Mouse (Mus musculus) heart, postnatal 10 days (tissue): Measurements from ENCODE around the gene Mbnl1. TPM values are rescaled to one million over a fixed set of nuclear protein-coding genes. Genes with fewer than 3 reads are reported as not detected.

Experiments used
- DNase-seq, 2 experiments: peaks; one replicate each; pipeline ENCODE4 v3.0.0; 2021
- intact Hi-C: fragments of 180-260 bp; cut with DNase I; formaldehyde crosslinking; loops from one replicate; pipeline ENCODE4 v1.15.1; 2025
- total RNA-seq, 2 experiments: library from RNA; stranded (reverse); gene quantifications; 2 replicates each; pipeline ENCODE4 v1.2.3; 2021

Mbnl1 gene
- total RNA-seq, 2 experiments from 2014 or later, result 185 to 187 TPM

- DNase-seq, result no peak
- intact Hi-C loops, result loop anchor here (5.0 kb wide), 1 partner anchor 128 kb away; no protein-coding TSS in a partner anchor
These were observed 123.0 kb downstream of the Mbnl1 start for GRCm38 (mm10) chr3:60595606-60596005.

DNA sequence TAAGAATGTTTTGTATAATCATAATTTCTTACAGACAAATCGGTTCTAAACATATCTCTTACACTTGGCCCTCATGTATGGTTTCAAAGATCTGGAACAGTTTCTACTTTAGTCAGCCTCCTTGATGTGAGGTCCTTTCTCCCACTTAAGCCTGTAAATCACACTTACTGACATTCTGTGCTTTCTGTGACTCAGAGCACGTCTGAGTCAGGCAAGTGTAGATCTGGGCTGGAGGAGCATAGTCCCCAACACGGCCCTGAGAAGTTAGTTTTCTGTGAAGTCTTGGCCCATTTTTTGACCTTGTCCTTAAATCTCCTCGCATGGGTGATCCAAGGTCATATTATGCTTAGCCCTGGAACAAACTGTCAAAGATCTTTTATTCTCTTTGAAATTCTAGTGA lies 124.4 kb downstream of the Mbnl1 start:
- intact Hi-C loops, result loop anchor here (5.0 kb wide), 1 partner anchor 130 kb away; no protein-coding TSS in a partner anchor
- DNase-seq, result no peak

DNA sequence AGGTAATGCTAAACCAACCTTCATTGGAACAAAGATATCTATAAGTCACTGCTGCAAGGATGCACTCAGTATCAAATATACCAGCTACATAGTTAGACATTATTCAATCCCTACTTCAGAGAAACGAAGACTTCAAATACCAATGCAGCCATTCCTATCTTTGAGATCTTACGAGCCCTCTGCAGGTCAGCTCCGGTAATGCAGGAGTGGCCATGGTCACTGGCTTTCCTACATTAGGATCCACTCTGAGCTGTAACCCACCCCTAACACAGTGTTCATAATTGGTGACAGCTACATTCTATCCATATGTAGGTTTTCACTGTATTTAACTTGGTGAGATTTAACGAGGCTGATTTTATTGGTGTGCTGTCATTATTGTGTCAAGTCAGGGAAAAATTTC lies 129.1 kb downstream of the Mbnl1 start:
- DNase-seq, result peak; percentile 73 to 81
- intact Hi-C loops, result loop anchor here (5.0 kb wide), 1 partner anchor 99 kb away; no protein-coding TSS in a partner anchor

DNA sequence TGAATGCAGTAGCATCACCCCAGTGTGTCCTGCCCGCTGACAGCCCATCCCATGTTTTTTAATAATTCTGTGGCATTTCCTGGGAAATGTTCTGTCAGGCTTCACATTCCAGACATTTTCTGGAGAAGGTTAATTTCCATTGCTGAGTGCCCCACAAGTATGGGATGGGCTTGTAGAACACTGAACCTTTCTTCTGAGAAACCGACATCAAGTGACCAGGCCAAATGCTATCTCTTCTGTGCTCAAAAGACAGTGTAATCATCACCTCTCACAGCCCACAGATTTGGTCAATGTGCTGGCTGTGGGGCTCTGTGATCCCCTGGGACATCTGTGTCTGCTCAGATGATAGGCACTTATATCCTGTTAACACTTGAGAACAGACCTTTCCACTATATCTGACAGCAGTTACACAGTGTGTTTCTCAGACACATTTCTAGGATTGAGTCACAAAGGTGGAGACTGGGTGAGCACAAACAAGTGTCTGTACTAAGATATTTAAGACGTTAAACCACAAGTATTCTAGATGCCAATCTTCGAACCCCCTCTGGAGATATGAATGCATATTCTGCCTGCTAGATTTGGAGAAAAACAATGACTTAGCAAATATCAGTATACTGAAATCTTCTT lies 130.4 kb downstream of the Mbnl1 start:
- DNase-seq, result no peak
- intact Hi-C loops, result loop anchor here (5.0 kb wide), 1 partner anchor 101 kb away; no protein-coding TSS in a partner anchor

DNA sequence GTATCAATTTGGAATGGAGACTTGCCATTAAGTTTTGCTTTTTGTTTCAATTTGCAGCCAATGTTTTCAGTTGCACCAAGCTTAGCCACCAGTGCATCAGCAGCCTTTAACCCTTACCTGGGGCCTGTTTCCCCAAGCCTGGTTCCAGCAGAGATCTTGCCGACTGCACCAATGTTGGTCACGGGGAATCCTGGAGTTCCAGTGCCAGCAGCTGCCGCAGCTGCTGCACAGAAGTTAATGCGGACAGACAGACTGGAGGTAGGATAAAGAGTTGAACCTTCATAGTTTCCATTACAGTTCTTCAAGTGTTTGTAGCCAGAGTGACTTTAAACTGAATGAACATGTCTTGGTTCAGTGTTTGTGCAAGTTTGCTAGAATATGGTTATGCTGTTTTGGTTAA lies 131.0 kb downstream of the Mbnl1 start:
- intact Hi-C loops, result loop anchor here (5.0 kb wide), 1 partner anchor 101 kb away; no protein-coding TSS in a partner anchor

GRCm38 (mm10) chr3:60604205-60604604 lies 131.6 kb downstream of the Mbnl1 start:
- intact Hi-C loops, result loop anchor here (5.0 kb wide), 1 partner anchor 102 kb away; no protein-coding TSS in a partner anchor
- no peak for DNase-seq

More for the DNA sequence above, 131.0 kb downstream of the Mbnl1 start:
- DNase-seq, result no peak

DNA sequence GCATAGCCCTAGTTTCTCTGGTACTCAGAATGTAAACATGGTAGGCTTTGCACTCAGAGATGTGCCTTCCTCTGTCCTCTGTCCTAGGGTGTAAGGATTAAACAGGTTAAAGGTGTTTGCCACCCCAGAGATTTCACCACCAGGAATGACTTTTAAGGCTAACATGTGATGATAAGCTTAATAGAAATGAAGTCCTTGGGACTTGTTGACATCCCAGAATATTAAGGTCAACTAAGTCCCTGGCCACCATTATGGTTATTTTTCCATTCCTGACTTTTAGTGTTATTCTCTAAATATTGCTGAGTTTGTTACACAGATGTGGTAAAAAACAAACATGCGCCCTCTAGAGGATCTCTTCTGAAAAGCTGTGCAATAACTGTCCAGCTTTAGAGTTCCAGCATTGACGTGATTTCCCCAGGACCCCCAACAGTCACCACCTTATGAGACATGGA lies 136.3 kb downstream of the Mbnl1 start:
- DNase-seq, result peak in 1 of 2 experiments; percentile 60
- intact Hi-C loops, result no loop called here

GRCm38 (mm10) chr3:60611839-60612238 lies 139.2 kb downstream of the Mbnl1 start:
- intact Hi-C loops, result loop anchor here (1.0 to 10.0 kb wide), 2 partner anchors 457 to 741 kb away; no protein-coding TSS in a partner anchor
- peak; percentile 69 to 80 for DNase-seq

DNA sequence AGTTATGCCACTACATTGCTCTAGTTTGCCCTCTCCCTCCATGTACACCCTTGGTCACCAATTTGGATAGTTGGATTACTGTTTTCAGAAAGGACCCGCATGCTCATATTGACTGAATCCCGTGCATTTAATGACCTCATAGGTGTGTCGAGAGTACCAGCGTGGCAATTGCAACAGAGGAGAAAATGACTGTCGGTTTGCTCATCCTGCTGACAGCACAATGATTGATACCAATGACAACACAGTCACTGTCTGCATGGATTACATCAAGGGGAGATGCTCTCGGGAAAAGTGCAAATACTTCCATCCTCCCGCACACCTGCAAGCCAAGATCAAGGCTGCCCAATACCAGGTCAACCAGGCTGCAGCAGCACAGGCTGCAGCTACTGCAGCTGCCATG lies 140.5 kb downstream of the Mbnl1 start:
- DNase-seq, result no peak
- intact Hi-C loops, result loop anchor here (10.0 kb wide), 1 partner anchor 458 kb away; no protein-coding TSS in a partner anchor

DNA sequence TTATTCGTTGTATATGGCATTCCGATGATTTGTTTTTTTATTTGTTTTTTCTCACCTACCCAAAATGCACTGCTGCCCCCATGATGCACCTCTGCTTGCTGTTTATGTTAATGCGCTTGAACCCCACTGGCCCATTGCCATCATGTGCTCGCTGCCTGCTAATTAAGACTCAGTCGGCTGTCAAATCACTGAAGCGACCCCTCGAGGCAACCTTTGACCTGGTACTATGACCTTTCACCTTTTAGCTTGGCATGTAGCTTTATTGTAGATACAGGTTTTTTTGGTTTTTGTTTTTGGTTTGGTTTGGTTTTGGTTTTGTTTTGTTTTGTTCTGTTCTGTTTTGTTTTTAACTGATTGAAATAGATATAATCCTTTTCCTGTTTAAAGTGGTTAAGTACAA lies 141.9 kb downstream of the Mbnl1 start:
- intact Hi-C loops, result loop anchor here (10.0 kb wide), 1 partner anchor 460 kb away; no protein-coding TSS in a partner anchor
- no peak for DNase-seq

DNA sequence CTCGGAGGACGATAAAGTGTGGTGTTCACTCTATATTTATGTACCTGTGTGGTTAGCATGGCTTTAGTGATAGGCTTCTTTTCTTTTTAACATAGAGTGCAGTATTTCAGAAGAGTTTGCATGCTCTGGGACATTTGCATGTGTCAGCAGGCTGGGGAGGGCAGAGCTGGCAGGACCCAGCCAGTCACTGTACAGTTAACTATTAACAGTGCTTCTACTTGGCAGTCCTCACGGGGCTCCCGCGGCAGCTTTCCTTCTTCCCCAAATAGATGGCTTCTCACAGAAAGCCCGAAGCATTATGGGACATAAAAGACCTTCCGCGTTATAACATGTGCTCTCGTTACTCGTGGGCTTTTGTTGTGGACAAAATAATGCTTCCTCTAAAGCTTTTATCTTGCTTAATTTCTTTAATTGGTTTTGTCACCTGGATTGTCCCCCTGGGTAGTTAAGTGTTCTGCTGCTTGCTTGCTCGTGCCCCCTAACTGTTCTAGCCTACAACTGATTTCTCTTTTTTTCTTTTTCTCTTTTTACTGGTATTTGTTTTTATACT lies 142.5 kb downstream of the Mbnl1 start:
- peak; percentile 36 to 47 for DNase-seq

GRCm38 (mm10) chr3:60615615-60616014 lies 143.0 kb downstream of the Mbnl1 start:
- intact Hi-C loops, result loop anchor here (10.0 kb wide), 1 partner anchor 461 kb away; no protein-coding TSS in a partner anchor
- no peak for DNase-seq

More for the DNA sequence above, 142.5 kb downstream of the Mbnl1 start:
- intact Hi-C loops, result loop anchor here (10.0 kb wide), 1 partner anchor 460 kb away; no protein-coding TSS in a partner anchor

GRCm38 (mm10) chr3:60616147-60616546 lies 143.5 kb downstream of the Mbnl1 start:
- intact Hi-C loops, result loop anchor here (10.0 kb wide), 1 partner anchor 461 kb away; no protein-coding TSS in a partner anchor
- DNase-seq, result no peak

GRCm38 (mm10) chr3:60617643-60618042 lies 145.0 kb downstream of the Mbnl1 start:
- DNase-seq, result no peak
- intact Hi-C loops, result loop anchor here (10.0 kb wide), 1 partner anchor 463 kb away; no protein-coding TSS in a partner anchor

GRCm38 (mm10) chr3:60620236-60620635 lies 147.6 kb downstream of the Mbnl1 start:
- no peak for DNase-seq
- intact Hi-C loops, result no loop called here

DNA sequence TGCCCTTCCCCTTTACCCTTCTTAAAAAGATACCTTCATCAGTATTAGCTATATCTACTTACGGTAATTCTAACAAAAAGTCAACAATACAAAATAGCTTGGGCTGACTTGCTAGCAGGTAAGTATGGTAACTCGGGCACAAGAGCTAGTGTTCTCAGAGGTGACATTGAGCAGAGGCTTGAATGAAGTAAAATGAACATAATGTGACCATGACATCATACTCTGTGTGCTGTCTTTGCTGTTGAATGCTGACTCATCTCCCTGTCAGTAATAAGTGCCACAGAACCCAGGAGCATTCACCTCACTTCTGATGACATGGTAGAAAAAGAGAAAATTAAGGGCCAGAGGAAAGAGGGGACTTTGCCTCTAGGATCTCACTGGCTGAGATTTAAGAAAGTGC lies 158.6 kb downstream of the Mbnl1 start:
- intact Hi-C loops, result no loop called here
- no peak for DNase-seq

GRCm38 (mm10) chr3:60631754-60632153 lies 159.1 kb downstream of the Mbnl1 start:
- DNase-seq, result no peak
- intact Hi-C loops, result no loop called here

DNA sequence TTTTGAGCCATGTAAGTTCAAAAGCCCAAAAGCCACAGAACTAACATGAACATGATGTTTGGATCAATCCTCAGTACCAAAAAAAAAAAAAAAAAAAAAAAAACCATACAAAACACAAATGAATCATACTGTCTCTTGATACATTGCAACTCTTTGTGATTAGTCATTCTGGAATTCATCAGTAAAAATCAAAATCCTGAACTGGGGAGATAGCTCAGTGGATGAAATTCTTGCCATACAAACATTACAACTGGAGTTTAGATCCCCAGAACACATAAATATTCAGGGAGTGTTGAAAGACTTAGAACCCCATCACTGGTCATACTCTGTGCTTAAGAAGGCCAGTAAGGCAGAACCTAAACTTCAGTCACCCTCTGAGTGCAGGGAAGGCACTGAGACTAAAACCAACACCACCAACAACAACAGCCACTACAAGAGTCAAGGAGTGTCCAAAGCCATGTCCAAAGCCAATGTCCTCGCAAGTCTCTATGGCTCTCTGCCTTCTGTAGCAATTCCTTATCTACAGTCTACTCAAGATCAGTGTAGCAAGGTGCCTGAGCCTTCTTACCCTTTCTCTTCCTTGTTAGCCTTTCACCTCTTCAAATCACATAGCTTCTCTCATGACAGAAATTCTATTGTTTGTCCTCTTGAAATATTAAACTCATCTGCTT lies 160.3 kb downstream of the Mbnl1 start:
- DNase-seq, result no peak
- intact Hi-C loops, result no loop called here

GRCm38 (mm10) chr3:60638530-60638929 lies 165.9 kb downstream of the Mbnl1 start:
- no peak for DNase-seq
- intact Hi-C loops, result no loop called here

- DNase-seq, result peak; percentile 27 to 33
- intact Hi-C loops, result no loop called here
These were observed 166.5 kb downstream of the Mbnl1 start for GRCm38 (mm10) chr3:60639135-60639534.

- intact Hi-C loops, result no loop called here
These were observed 169.6 kb downstream of the Mbnl1 start for GRCm38 (mm10) chr3:60642227-60642626.

More at GRCm38 (mm10) chr3:60642227-60642626, 169.6 kb downstream of the Mbnl1 start:
- DNase-seq, result no peak
